Mouse (Mus musculus): ENCODE measurements at regions not wholly inside any gene's neighbourhood (a gene's known extent, or its start where the extent isn't known, plus 50 kb on each side); places are given as distances from the start of the nearest gene placed in this dataset.

GRCm38 (mm10) chr13:35326682-35327242, 299.9 kb upstream of the Eci2 start:
- 25% methylated on average over 10 of the region's 10 CpGs for WGBS
- Histone ChIP-seq H3K27ac (ENCODE audit: low read depth) (no peak overlapping the region), H3K9me3 (replicated peaks; ENCODE audit: control insufficient read depth, low read length) (no peaks in the 10 kb centered on the region), H3K36me3 (replicated peaks; ENCODE audit: control insufficient read depth, insufficient read depth, low read length) (no peaks in the 10 kb centered on the region), H3K27me3 (ENCODE audit: control insufficient read depth, insufficient read depth, low read length) (no peaks in the 10 kb centered on the region), H3K4me2 (ENCODE audit: low read depth, low read length) (peak overlapping the region; percentile 43), H3K4me1 (ENCODE audit: control insufficient read depth, insufficient read depth) (0 out of 2 replicates have a peak, but pooled peaks cover 6% of the 10 kb centered on the region), H3K9ac (replicated peaks; ENCODE audit: low read depth, low read length) (0 out of 2 replicates have a peak overlapping the region, but pooled peaks have one; percentile 20), H3K4me3 (ENCODE audit: low read depth, low read length) (peak overlapping the region; percentile 37)
- TF ChIP-seq CTCF (IDR thresholded peaks at IDR 0.05; ENCODE audit: low read depth) (no peak), EP300 (IDR thresholded peaks at IDR 0.05; ENCODE audit: low read depth) (no peak)
- DNase-seq (ENCODE audit: low spot score) (no peak), ATAC-seq (ENCODE audit: insufficient read depth, low read depth) (no peak)

DNA sequence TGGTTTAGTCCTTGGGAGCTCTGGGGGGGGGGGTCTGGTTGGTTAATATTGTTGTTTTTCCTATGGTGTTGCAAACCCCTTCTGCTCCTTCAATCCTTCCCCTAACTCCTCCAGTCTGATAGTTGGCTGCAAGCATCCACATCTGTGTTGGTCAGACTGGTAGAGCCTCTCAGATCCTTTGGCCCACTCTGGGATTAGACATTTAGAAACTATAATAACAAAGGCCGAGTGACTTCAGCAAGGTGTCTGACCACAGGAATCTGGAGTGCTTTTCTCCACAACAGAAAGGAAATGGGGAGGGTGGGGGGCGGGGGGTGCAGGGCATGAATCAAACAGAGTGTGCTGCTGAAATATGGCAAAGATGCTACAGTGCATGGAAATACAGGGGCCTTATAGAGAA, 301.4 kb upstream of the Eci2 start:
- TF ChIP-seq EP300 (IDR thresholded peaks at IDR 0.05; ENCODE audit: low read depth) (no peak), CTCF (IDR thresholded peaks at IDR 0.05; ENCODE audit: low read depth) (no peak)
- no peak overlapping the region for H3K4me3 ChIP-seq (ENCODE audit: low read depth, low read length)
- H3K9me3 ChIP-seq (replicated peaks; ENCODE audit: control insufficient read depth, low read length): no peaks in the 10 kb centered on the region
- no peaks in the 10 kb centered on the region for H3K36me3 ChIP-seq (replicated peaks; ENCODE audit: control insufficient read depth, insufficient read depth, low read length)
- no peak overlapping the region for H3K4me2 ChIP-seq (ENCODE audit: low read depth, low read length)
- H3K27ac ChIP-seq (ENCODE audit: low read depth): no peak overlapping the region
- ATAC-seq (ENCODE audit: insufficient read depth, low read depth) (no peak), DNase-seq (ENCODE audit: low spot score) (no peak)
- no peak overlapping the region for H3K9ac ChIP-seq (replicated peaks; ENCODE audit: low read depth, low read length)
- 0 out of 2 replicates have a peak, but pooled peaks cover 6% of the 10 kb centered on the region for H3K4me1 ChIP-seq (ENCODE audit: control insufficient read depth, insufficient read depth)
- WGBS: 64% methylated on average over 2 of the region's 2 CpGs
- H3K27me3 ChIP-seq (ENCODE audit: control insufficient read depth, insufficient read depth, low read length): no peaks in the 10 kb centered on the region

DNA sequence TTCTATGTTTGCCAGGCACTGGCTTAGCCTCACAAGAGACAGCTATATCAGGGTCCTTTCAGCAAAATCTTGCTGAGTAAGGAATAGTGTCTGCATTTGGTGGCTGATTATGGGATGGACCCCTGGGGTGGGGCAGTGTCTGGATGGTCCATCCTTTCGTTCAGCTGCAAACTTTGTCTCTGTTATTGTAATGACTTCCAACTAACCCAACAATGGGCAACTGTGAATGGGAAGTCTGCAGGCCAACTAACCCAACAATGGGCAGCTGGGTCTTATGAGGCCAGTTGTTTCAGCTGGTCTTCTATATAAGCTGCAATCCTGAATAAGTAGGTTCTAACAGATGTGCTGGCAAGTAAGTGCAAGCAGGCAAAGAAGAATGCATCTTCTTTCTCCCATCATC, 304.0 kb upstream of the Eci2 start:
- Histone ChIP-seq H3K36me3 (replicated peaks; ENCODE audit: control insufficient read depth, insufficient read depth, low read length) (no peaks in the 10 kb centered on the region), H3K4me2 (ENCODE audit: low read depth, low read length) (no peak overlapping the region), H3K27me3 (ENCODE audit: control insufficient read depth, insufficient read depth, low read length) (no peaks in the 10 kb centered on the region), H3K4me1 (ENCODE audit: control insufficient read depth, insufficient read depth) (0 out of 2 replicates have a peak, but pooled peaks cover 6% of the 10 kb centered on the region), H3K9me3 (replicated peaks; ENCODE audit: control insufficient read depth, low read length) (no peaks in the 10 kb centered on the region), H3K27ac (ENCODE audit: low read depth) (no peak overlapping the region), H3K4me3 (ENCODE audit: low read depth, low read length) (no peak overlapping the region), H3K9ac (replicated peaks; ENCODE audit: low read depth, low read length) (no peak overlapping the region)
- 83% methylated on average over 1 of the region's 1 CpGs for WGBS
- no peak for TF ChIP-seq EP300 (IDR thresholded peaks at IDR 0.05; ENCODE audit: low read depth)
- TF ChIP-seq CTCF (IDR thresholded peaks at IDR 0.05; ENCODE audit: low read depth): no peak
- no peak for DNase-seq (ENCODE audit: low spot score)
- ATAC-seq (ENCODE audit: insufficient read depth, low read depth): no peak

DNA sequence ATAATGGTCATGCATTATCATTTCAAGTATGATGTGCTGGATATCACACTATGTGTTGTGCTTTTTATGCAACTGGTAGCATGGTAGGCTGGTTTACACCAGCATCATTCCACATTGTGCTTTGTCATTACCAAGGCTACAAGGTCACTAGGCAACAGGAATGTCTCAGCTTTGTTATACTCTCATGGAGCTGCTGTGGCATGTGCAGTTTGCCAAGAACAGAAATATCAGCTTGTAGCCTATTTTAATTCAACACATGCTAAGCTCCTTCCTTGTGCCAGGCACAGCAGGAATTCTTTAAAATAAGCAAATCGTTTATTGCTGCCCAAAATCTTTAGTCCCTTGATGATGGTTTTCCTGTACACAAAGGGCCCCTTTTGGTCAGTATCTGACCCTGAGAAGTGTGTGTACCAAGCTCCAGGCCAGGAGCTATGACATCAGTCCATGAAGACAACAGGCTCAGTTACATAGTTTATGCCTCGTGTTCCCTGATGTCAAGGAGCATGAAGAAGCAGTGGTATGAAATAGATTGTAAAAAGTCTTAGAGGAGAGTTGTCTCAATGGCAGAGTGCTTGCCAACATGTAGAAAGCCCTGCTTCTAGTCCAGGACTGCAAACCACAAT, 314.0 kb upstream of the Cdyl start:
- ATAC-seq (ENCODE audit: insufficient read depth, low read depth) (no peak), DNase-seq (ENCODE audit: low spot score) (no peak)
- Histone ChIP-seq H3K27ac (ENCODE audit: low read depth) (no peak overlapping the region), H3K9me3 (replicated peaks; ENCODE audit: control insufficient read depth, low read length) (no peaks in the 10 kb centered on the region), H3K4me3 (ENCODE audit: low read depth, low read length) (no peak overlapping the region), H3K36me3 (replicated peaks; ENCODE audit: control insufficient read depth, insufficient read depth, low read length) (no peaks in the 10 kb centered on the region), H3K9ac (replicated peaks; ENCODE audit: low read depth, low read length) (no peak overlapping the region), H3K4me1 (ENCODE audit: control insufficient read depth, insufficient read depth) (no peaks in the 10 kb centered on the region), H3K4me2 (ENCODE audit: low read depth, low read length) (no peak overlapping the region), H3K27me3 (ENCODE audit: control insufficient read depth, insufficient read depth, low read length) (no peaks in the 10 kb centered on the region)
- TF ChIP-seq EP300 (IDR thresholded peaks at IDR 0.05; ENCODE audit: low read depth): no peak
- no peak for TF ChIP-seq CTCF (IDR thresholded peaks at IDR 0.05; ENCODE audit: low read depth)
- WGBS: 56% methylated on average over 2 of the region's 2 CpGs

DNA sequence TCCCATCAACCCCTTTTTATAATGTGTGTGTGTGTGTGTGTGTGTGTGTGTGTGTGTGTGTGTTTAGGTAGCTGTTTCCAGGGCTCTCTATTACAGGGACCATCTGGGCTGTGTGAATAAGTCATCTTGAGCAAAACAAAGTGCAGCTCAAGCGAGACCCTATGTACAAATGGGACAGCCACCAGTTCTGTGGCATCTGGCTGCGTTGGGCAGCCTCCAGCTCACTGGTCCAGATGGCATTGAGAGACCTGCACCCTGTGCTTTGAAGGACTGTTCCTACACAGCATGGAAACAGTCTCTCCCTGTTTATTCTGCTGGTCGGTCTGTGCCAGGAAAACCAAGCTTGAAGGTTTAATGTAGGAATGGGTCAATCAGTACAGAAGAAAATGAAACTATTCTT, 311.4 kb upstream of the Cdyl start:
- H3K4me2 ChIP-seq (ENCODE audit: low read depth, low read length): no peak overlapping the region
- H3K9me3 ChIP-seq (replicated peaks; ENCODE audit: control insufficient read depth, low read length): no peaks in the 10 kb centered on the region
- H3K9ac ChIP-seq (replicated peaks; ENCODE audit: low read depth, low read length): no peak overlapping the region
- no peak overlapping the region for H3K27ac ChIP-seq (ENCODE audit: low read depth)
- no peaks in the 10 kb centered on the region for H3K27me3 ChIP-seq (ENCODE audit: control insufficient read depth, insufficient read depth, low read length)
- no peaks in the 10 kb centered on the region for H3K4me1 ChIP-seq (ENCODE audit: control insufficient read depth, insufficient read depth)
- no peak for DNase-seq (ENCODE audit: low spot score)
- H3K4me3 ChIP-seq (ENCODE audit: low read depth, low read length): no peak overlapping the region
- TF ChIP-seq EP300 (IDR thresholded peaks at IDR 0.05; ENCODE audit: low read depth) (no peak), CTCF (IDR thresholded peaks at IDR 0.05; ENCODE audit: low read depth) (no peak)
- ATAC-seq (ENCODE audit: insufficient read depth, low read depth): no peak
- H3K36me3 ChIP-seq (replicated peaks; ENCODE audit: control insufficient read depth, insufficient read depth, low read length): no peaks in the 10 kb centered on the region
- 76% methylated on average over 3 of the region's 3 CpGs for WGBS

DNA sequence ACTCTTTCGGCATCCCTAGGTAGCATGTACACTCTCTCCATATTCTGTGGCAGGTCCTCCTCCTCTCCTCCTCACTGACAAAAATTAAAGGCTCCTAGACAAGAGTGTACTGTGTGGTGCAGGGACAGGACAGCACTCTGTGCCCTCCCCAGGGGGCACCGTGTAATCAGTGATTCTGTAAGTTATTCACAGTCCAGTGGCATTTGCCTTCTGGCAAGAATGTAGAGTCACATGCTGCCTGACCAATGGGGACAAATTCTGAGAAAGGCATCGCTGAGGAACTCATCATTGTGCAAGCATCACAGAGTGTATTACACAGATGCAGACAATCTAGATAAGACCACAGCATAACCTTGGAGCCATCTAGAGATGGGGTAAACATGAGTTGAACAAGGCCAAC, 300.3 kb upstream of the Cdyl start:
- Histone ChIP-seq H3K9me3 (replicated peaks; ENCODE audit: control insufficient read depth, low read length) (no peaks in the 10 kb centered on the region), H3K36me3 (replicated peaks; ENCODE audit: control insufficient read depth, insufficient read depth, low read length) (no peaks in the 10 kb centered on the region), H3K4me1 (ENCODE audit: control insufficient read depth, insufficient read depth) (no peaks in the 10 kb centered on the region), H3K27ac (ENCODE audit: low read depth) (no peak overlapping the region), H3K9ac (replicated peaks; ENCODE audit: low read depth, low read length) (no peak overlapping the region), H3K4me3 (ENCODE audit: low read depth, low read length) (no peak overlapping the region), H3K4me2 (ENCODE audit: low read depth, low read length) (no peak overlapping the region), H3K27me3 (ENCODE audit: control insufficient read depth, insufficient read depth, low read length) (no peaks in the 10 kb centered on the region)
- ATAC-seq (ENCODE audit: insufficient read depth, low read depth) (no peak), DNase-seq (ENCODE audit: low spot score) (no peak)
- 70% methylated on average over 3 of the region's 3 CpGs for WGBS
- TF ChIP-seq EP300 (IDR thresholded peaks at IDR 0.05; ENCODE audit: low read depth) (no peak), CTCF (IDR thresholded peaks at IDR 0.05; ENCODE audit: low read depth) (no peak)

Measured in heart, postnatal 0 days (tissue).